Comparison of ENCODE assay signal across 17 mouse cellular contexts in genomic region chr10:127213704-127214421, GRCm38 (mm10). TPM values are rescaled to one million over a fixed set of nuclear protein-coding genes. Genes with fewer than 3 reads are reported as not detected.
DNase-seq lines count a peak whose midpoint lies in the region; ATAC-seq and TF ChIP-seq lines count a peak whose summit lies in the region.
"Had no signal": no experiment of that assay in that cellular context is flagged by ENCODE, and none has a peak within 500 bp of the region (broad histone marks: within the 10 kb centered on the region; RNA-seq: fewer than 3 reads in every experiment).

No protein-coding gene starts in this region.

- peaks cover 9% of the 10 kb centered on the region for H3K36me3 ChIP-seq in liver, embryonic 12.5 days
- 0 out of 2 replicates have a peak, but pooled peaks cover 2% of the 10 kb centered on the region for H3K36me3 ChIP-seq in liver, embryonic 11.5 days (ENCODE audit: control insufficient read depth, insufficient read depth, low read length)
- H3K36me3 ChIP-seq in ES-Bruce4 (ENCODE audit: control insufficient read depth, insufficient read depth, low read length, poor library complexity, severe bottlenecking), result no peaks in the 10 kb centered on the region
- no peaks in the 10 kb centered on the region for H3K36me3 ChIP-seq in heart, adult 2 months (ENCODE audit: control insufficient read depth, insufficient read depth, low read length)
- H3K36me3 ChIP-seq: embryonic facial prominence, embryonic 12.5 days; embryonic facial prominence, embryonic 15.5 days; hindbrain, embryonic 12.5 days; hindbrain, embryonic 15.5 days had no signal

- intact Hi-C loops in heart, adult 2 months (cut with DNase I), result loop anchor here (5.0 kb wide), 1 partner anchor 37 kb away; no protein-coding TSS in a partner anchor

- TF ChIP-seq POLR2A in ES-Bruce4 (IDR thresholded peaks at IDR 0.05; ENCODE audit: insufficient read depth, low read length), result no peak
- no peak for TF ChIP-seq POLR2A in heart, adult 2 months (IDR thresholded peaks at IDR 0.05; ENCODE audit: insufficient read depth, low read depth, low read length)

- no peaks in the 10 kb centered on the region; the same call in 1 of the 2 replicates for H3K79me2 ChIP-seq in heart, adult 2 months (replicated peaks; ENCODE audit: control insufficient read depth, insufficient read depth, low read length)

- H3K4me1 ChIP-seq in liver, embryonic 12.5 days, result peaks cover 54% of the 10 kb centered on the region
- H3K4me1 ChIP-seq in liver, embryonic 11.5 days (replicated peaks; ENCODE audit: control insufficient read depth, insufficient read depth, low read length), result peaks cover 22% of the 10 kb centered on the region
- H3K4me1 ChIP-seq in ES-Bruce4 (ENCODE audit: control insufficient read depth, insufficient read depth, low read length), result peaks cover 6% of the 10 kb centered on the region
- peaks cover 4% of the 10 kb centered on the region for H3K4me1 ChIP-seq in heart, adult 2 months (ENCODE audit: control insufficient read depth, insufficient read depth, low read length)

- no peak overlapping the region for H3K4me3 ChIP-seq in liver, embryonic 12.5 days
- no peak overlapping the region for H3K4me3 ChIP-seq in liver, embryonic 11.5 days (ENCODE audit: low read depth, low read length)
- no peak overlapping the region for H3K4me3 ChIP-seq in ES-Bruce4 (ENCODE audit: low read depth, low read length)
- no peak overlapping the region for H3K4me3 ChIP-seq in heart, adult 2 months
- H3K4me3 ChIP-seq: embryonic facial prominence, embryonic 12.5 days; embryonic facial prominence, embryonic 15.5 days; hindbrain, embryonic 12.5 days; hindbrain, embryonic 15.5 days had no signal

- no peak for TF ChIP-seq CTCF in ES-Bruce4 (IDR thresholded peaks at IDR 0.05; ENCODE audit: low read depth, low read length)
- TF ChIP-seq CTCF in heart, adult 2 months (IDR thresholded peaks at IDR 0.05), result no peak

- H3K9ac ChIP-seq in liver, embryonic 12.5 days, result no peak overlapping the region
- H3K9ac ChIP-seq in liver, embryonic 11.5 days (ENCODE audit: low read depth, low read length), result no peak overlapping the region; the same call in 1 of the 2 replicates
- H3K9ac ChIP-seq in ES-Bruce4 (ENCODE audit: low read depth, poor library complexity, severe bottlenecking), result no peak overlapping the region
- H3K9ac ChIP-seq in heart, adult 2 months (ENCODE audit: low read depth, low read length), result no peak overlapping the region
- H3K9ac ChIP-seq: embryonic facial prominence, embryonic 12.5 days; embryonic facial prominence, embryonic 15.5 days; hindbrain, embryonic 12.5 days; hindbrain, embryonic 15.5 days had no signal

- no peak overlapping the region for H3K4me2 ChIP-seq in liver, embryonic 12.5 days
- no peak overlapping the region for H3K4me2 ChIP-seq in liver, embryonic 11.5 days
- H3K4me2 ChIP-seq: embryonic facial prominence, embryonic 12.5 days; embryonic facial prominence, embryonic 15.5 days; heart, embryonic 11.5 days; hindbrain, embryonic 12.5 days; hindbrain, embryonic 15.5 days had no signal

- peak overlapping the region; percentile 23; the same call in 1 of the 2 replicates for H3K27ac ChIP-seq in liver, embryonic 12.5 days
- H3K27ac ChIP-seq in liver, embryonic 11.5 days (ENCODE audit: low read depth, low read length), result no peak overlapping the region
- H3K27ac ChIP-seq in ES-Bruce4 (ENCODE audit: insufficient read depth, low read length), result peak overlapping the region; percentile 22; the same call in 1 of the 2 replicates
- H3K27ac ChIP-seq in heart, adult 2 months, result no peak overlapping the region
- H3K27ac ChIP-seq: embryonic facial prominence, embryonic 12.5 days; embryonic facial prominence, embryonic 15.5 days; hindbrain, embryonic 12.5 days; hindbrain, embryonic 15.5 days had no signal

- DNase-seq in liver, embryonic 11.5 days (ENCODE audit: low spot score), result no peak
- DNase-seq in R1 (ENCODE audit: low read depth, low spot score), result peak; percentile 88
- no peak for DNase-seq in kidney, adult 11 months
- DNase-seq in heart, adult 2 months, result no peak
- DNase-seq: adrenal gland, adult 2 months; adrenal gland, postnatal 14 days; cerebellum, adult 11 months; gastrocnemius, postnatal 10 days; gastrocnemius, postnatal 36 days had no signal

- no peak for ATAC-seq in liver, embryonic 12.5 days
- ATAC-seq in liver, embryonic 11.5 days (replicated peaks; ENCODE audit: low FRiP score), result no peak
- ATAC-seq: forebrain, embryonic 14.5 days had no signal

- TF ChIP-seq EP300 in ES-Bruce4 (IDR thresholded peaks at IDR 0.05; ENCODE audit: insufficient read depth, low read depth, low read length), result no peak
- TF ChIP-seq EP300 in heart, adult 2 months (IDR thresholded peaks at IDR 0.05; ENCODE audit: insufficient read depth, low read depth, low read length), result no peak

- WGBS in liver, embryonic 12.5 days (ENCODE audit: insufficient replicate concordance), result 78% methylated on average over 13 of the region's 13 CpGs
- WGBS in liver, embryonic 11.5 days, result 80% methylated on average over 13 of the region's 13 CpGs
- 81% methylated on average over 13 of the region's 13 CpGs for WGBS in heart, adult 2 months

- no peaks in the 10 kb centered on the region for H3K27me3 ChIP-seq in liver, embryonic 12.5 days (replicated peaks)
- H3K27me3 ChIP-seq in liver, embryonic 11.5 days (replicated peaks; ENCODE audit: control insufficient read depth, insufficient read depth, low read length), result no peaks in the 10 kb centered on the region
- H3K27me3 ChIP-seq in ES-Bruce4 (ENCODE audit: control insufficient read depth, insufficient read depth, low read length, poor library complexity, severe bottlenecking), result no peaks in the 10 kb centered on the region
- H3K27me3 ChIP-seq in heart, adult 2 months (ENCODE audit: control insufficient read depth, insufficient read depth, low read length), result no peaks in the 10 kb centered on the region
- H3K27me3 ChIP-seq: embryonic facial prominence, embryonic 12.5 days; embryonic facial prominence, embryonic 15.5 days; hindbrain, embryonic 12.5 days; hindbrain, embryonic 15.5 days had no signal

- no peaks in the 10 kb centered on the region for H3K9me3 ChIP-seq in liver, embryonic 12.5 days (replicated peaks)
- no peaks in the 10 kb centered on the region for H3K9me3 ChIP-seq in liver, embryonic 11.5 days (ENCODE audit: control insufficient read depth, low read length)
- no peaks in the 10 kb centered on the region for H3K9me3 ChIP-seq in ES-Bruce4 (replicated peaks; ENCODE audit: control insufficient read depth, insufficient read depth, low read length, poor library complexity, severe bottlenecking)
- H3K9me3 ChIP-seq: embryonic facial prominence, embryonic 12.5 days; embryonic facial prominence, embryonic 15.5 days; hindbrain, embryonic 12.5 days; hindbrain, embryonic 15.5 days had no signal

RNA-seq across cellular contexts. Expression of gene Pip4k2c, which starts 2.5 kb away (rescaled TPM):
- 44.7 and 50.0 TPM in 2 replicates for polyA plus RNA-seq in liver, embryonic 12.5 days (2016; fragmentation: Nextera tagmentation; extraction: Ambion mirVana)
- 43.1 and 43.4 TPM in 2 replicates for polyA plus RNA-seq in liver, embryonic 11.5 days (2014; fragmentation: Nextera tagmentation; extraction: Ambion mirVana)
- polyA plus RNA-seq in ES-Bruce4 (2011; ENCODE audit: insufficient read depth, insufficient read length, low read depth, missing spikeins), result 36.7 and 39.2 TPM in 2 replicates
- 10 to 100 TPM; 25.7 to 28.8 TPM for total RNA-seq in heart, adult 2 months (2021)
- 29.0 and 42.3 TPM in 2 replicates for polyA plus RNA-seq in heart, adult 2 months (2012; rRNA removed)

RNA-seq across cellular contexts. Expression of gene Dtx3, which starts 18.3 kb away (rescaled TPM):
- 33.2 and 36.9 TPM in 2 replicates for polyA plus RNA-seq in liver, embryonic 12.5 days (2016; fragmentation: Nextera tagmentation; extraction: Ambion mirVana)
- 64.0 and 70.8 TPM in 2 replicates for polyA plus RNA-seq in liver, embryonic 11.5 days (2014; fragmentation: Nextera tagmentation; extraction: Ambion mirVana)
- polyA plus RNA-seq in ES-Bruce4 (2011; ENCODE audit: insufficient read depth, insufficient read length, low read depth, missing spikeins), result 49.8 and 50.8 TPM in 2 replicates
- 10 to 100 TPM; 23.7 to 24.2 TPM for total RNA-seq in heart, adult 2 months (2021)
- 92.6 and 102 TPM in 2 replicates for polyA plus RNA-seq in heart, adult 2 months (2012; rRNA removed)

RNA-seq across cellular contexts. Expression of gene Arhgef25, which starts 24.0 kb away (rescaled TPM):
- 14.3 and 17.4 TPM in 2 replicates for polyA plus RNA-seq in liver, embryonic 12.5 days (2016; fragmentation: Nextera tagmentation; extraction: Ambion mirVana)
- polyA plus RNA-seq in liver, embryonic 11.5 days (2014; fragmentation: Nextera tagmentation; extraction: Ambion mirVana), result 28.3 and 30.2 TPM in 2 replicates
- polyA plus RNA-seq in ES-Bruce4 (2011; ENCODE audit: insufficient read depth, insufficient read length, low read depth, missing spikeins), result 50.9 and 54.3 TPM in 2 replicates
- 10 to 100 TPM in 1 of 2 experiments, 1 to 10 TPM in 1; 9.8 to 10.1 TPM for total RNA-seq in heart, adult 2 months (2021)
- polyA plus RNA-seq in heart, adult 2 months (2012; rRNA removed), result 17.4 and 18.2 TPM in 2 replicates

RNA-seq across cellular contexts. Expression of gene Slc26a10, which starts 33.4 kb away (rescaled TPM):
- polyA plus RNA-seq in liver, embryonic 12.5 days (2016; fragmentation: Nextera tagmentation; extraction: Ambion mirVana), result 3.0 and 3.6 TPM in 2 replicates
- 3.6 and 5.2 TPM in 2 replicates for polyA plus RNA-seq in liver, embryonic 11.5 days (2014; fragmentation: Nextera tagmentation; extraction: Ambion mirVana)
- polyA plus RNA-seq in ES-Bruce4 (2011; ENCODE audit: insufficient read depth, insufficient read length, low read depth, missing spikeins), result 24.6 and 35.2 TPM in 2 replicates
- 10 to 100 TPM; 13.2 to 14.7 TPM for total RNA-seq in heart, adult 2 months (2021)
- polyA plus RNA-seq in heart, adult 2 months (2012; rRNA removed), result 40.5 and 68.0 TPM in 2 replicates

RNA-seq across cellular contexts. Expression of gene B4galnt1, which starts 48.8 kb away (rescaled TPM):
- polyA plus RNA-seq in liver, embryonic 12.5 days (2016; fragmentation: Nextera tagmentation; extraction: Ambion mirVana), result 12.6 TPM in 2 replicates
- 21.6 and 26.3 TPM in 2 replicates for polyA plus RNA-seq in liver, embryonic 11.5 days (2014; fragmentation: Nextera tagmentation; extraction: Ambion mirVana)
- polyA plus RNA-seq in ES-Bruce4 (2011; ENCODE audit: insufficient read depth, insufficient read length, low read depth, missing spikeins), result 7.7 and 9.5 TPM in 2 replicates
- total RNA-seq in heart, adult 2 months (2021), result 1 to 10 TPM; 1.8 to 2.0 TPM
- polyA plus RNA-seq in heart, adult 2 months (2012; rRNA removed), result 4.0 and 9.5 TPM in 2 replicates

Comparison
In these comparisons a context has a peak if more than half of its experiments do, and no peak if none do; other contexts are left out.
1. H3K27ac ChIP-seq: peak in liver, embryonic 12.5 days (single experiment) and ES-Bruce4 (single experiment); none in liver, embryonic 11.5 days (single experiment) and heart, adult 2 months (single experiment).